Mouse (Mus musculus) intestine, embryonic 16.5 days (tissue): ENCODE results near the gene Tmem254b. TPM values are rescaled to one million over a fixed set of nuclear protein-coding genes. Genes with fewer than 3 reads are reported as not detected.
"Not testable (repeated sequence)": the region's sequence is repeated elsewhere in the genome, so short reads cannot be mapped to it uniquely, and the experiment has no call there.

Experiments used
- ATAC-seq: fragments of 200-750 bp; cut with Nextera tagmentation; 2 replicates; pipeline ENCODE4 v1.8.0; 2017; ENCODE audit warnings: moderate TSS enrichment, moderate library complexity
- H3K27ac ChIP-seq: fragments of 300-500 bp; sonication (generic); 2 replicates; pipeline ENCODE4 v1.5.1; 2014; ENCODE audit warnings: mild to moderate bottlenecking, low read length
- H3K27me3 ChIP-seq: fragments of 300-500 bp; sonication (generic); replicated peaks from 2 replicates; pipeline ENCODE4 v1.6.1; 2014; ENCODE audit warnings: low read length, control low read depth, mixed read lengths; ENCODE audit not compliant: control insufficient read depth, insufficient read depth
- H3K36me3 ChIP-seq: fragments of 300-500 bp; sonication (generic); 2 replicates; pipeline ENCODE4 v1.6.1; 2014; ENCODE audit warnings: low read length, control low read depth; ENCODE audit not compliant: control insufficient read depth, insufficient read depth
- H3K4me1 ChIP-seq: fragments of 300-500 bp; sonication (generic); 2 replicates; pipeline ENCODE4 v1.6.1; 2014; ENCODE audit warnings: low read length, control low read depth, mixed read lengths; ENCODE audit not compliant: control insufficient read depth, insufficient read depth
- H3K4me2 ChIP-seq: fragments of 300-500 bp; sonication (generic); 2 replicates; pipeline ENCODE4 v1.6.1; 2014; ENCODE audit warnings: low read depth, low read length, control low read depth
- H3K4me3 ChIP-seq: fragments of 300-500 bp; sonication (generic); 2 replicates; pipeline ENCODE4 v1.5.1; 2014; ENCODE audit warnings: mild to moderate bottlenecking, low read length
- H3K9ac ChIP-seq: fragments of 300-500 bp; sonication (generic); 2 replicates; pipeline ENCODE4 v1.6.1; 2014; ENCODE audit warnings: low read depth, low read length
- H3K9me3 ChIP-seq: fragments of 300-500 bp; sonication (generic); 2 replicates; pipeline ENCODE4 v1.6.1; 2016; ENCODE audit warnings: low read length, control low read depth; ENCODE audit not compliant: control insufficient read depth
- WGBS: fragments of 180-500 bp; shearing (Covaris S2); extraction: QIAGEN DNeasy Blood & Tissue Kit; methylation state at CpG from one replicate; pipeline ENCODE4 v1.1.7; 2014; 5-methylcytosine and 5-hydroxymethylcytosine counted together
- polyA plus RNA-seq: library from polyadenylated mRNA; unstranded; fragments of >200 nt; fragmentation: Nextera tagmentation; extraction: Ambion mirVana; gene quantifications from 2 replicates; pipeline ENCODE4 v1.2.1, GENCODE M21; 2015

Gene Tmem254b
- polyA plus RNA-seq, 1 experiment from 2014 or later: 72.5 TPM

DNA sequence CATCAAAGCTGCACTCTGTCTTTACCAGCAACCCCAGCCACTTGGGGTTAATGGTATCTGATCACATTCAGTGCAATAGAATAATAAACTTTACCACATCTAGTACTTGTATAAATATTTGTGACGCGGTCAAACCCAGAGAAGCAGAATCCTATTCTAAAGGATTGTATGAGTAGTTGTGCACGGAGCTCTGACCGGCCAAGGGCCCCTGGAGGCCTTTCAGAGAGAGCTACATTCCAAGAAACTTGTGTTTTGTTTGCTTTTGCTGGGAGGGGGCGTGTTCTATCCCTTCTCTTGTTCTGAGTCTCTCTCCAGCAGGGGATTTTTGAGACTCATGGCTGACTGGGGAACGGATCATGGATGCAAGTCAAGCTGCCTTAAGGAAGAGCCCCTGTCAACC lies 31.8 kb downstream of the Tmem254b start:
- H3K9me3 ChIP-seq, H3K4me3 ChIP-seq, H3K27me3 ChIP-seq, H3K4me1 ChIP-seq, H3K4me2 ChIP-seq, H3K27ac ChIP-seq, ATAC-seq, H3K36me3 ChIP-seq, H3K9ac ChIP-seq: not testable (repeated sequence)
- no CpG with 5 or more reads among the region's 6 CpGs for WGBS

DNA sequence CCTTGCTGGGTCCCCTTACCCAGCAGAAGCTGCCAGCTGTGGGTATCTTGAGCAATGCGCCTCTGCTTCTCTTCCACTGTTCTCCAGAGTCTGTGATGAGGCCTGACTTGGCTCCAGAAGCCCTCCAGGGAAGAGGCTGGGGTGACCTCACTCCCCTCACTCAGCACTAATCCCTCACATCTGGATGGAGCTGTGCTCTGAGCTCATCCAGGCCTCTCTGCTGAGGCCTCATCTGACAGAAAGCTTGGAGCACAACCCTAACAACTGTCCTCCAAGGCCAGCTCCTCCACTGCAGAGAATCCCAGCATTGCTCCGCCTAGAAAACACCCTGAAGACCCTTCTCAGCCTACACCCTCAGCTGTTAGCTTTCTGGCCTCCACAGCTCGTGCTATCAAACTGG lies 32.9 kb downstream of the Tmem254b start:
- not testable (repeated sequence) for H3K4me3 ChIP-seq, H3K4me1 ChIP-seq, H3K9ac ChIP-seq, H3K9me3 ChIP-seq, H3K27me3 ChIP-seq, H3K36me3 ChIP-seq, H3K4me2 ChIP-seq, H3K27ac ChIP-seq
- WGBS: no CpG with 5 or more reads among the region's 3 CpGs
- peak; percentile 69 for ATAC-seq

DNA sequence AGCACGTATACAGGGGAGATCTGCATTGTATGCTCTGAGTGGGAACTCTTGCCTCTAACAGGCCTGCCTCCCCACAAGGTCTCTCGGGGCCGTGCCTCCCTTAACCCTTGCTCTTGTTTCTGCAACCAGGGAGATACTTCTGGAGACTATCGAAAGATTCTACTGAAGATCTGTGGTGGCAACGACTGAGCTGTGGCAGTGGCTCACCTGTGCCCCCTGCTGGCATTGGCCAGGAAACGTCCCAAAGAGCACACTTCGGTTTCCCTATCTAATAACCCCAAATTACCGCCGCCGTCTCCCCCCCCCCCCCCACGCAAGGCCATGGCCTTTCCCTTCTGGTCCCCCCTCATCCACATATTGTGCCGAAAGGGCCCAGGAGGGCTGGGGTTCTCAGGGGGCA lies 41.6 kb downstream of the Tmem254b start:
- not testable (repeated sequence) for H3K4me2 ChIP-seq, ATAC-seq
- no CpG with 5 or more reads among the region's 12 CpGs for WGBS

DNA sequence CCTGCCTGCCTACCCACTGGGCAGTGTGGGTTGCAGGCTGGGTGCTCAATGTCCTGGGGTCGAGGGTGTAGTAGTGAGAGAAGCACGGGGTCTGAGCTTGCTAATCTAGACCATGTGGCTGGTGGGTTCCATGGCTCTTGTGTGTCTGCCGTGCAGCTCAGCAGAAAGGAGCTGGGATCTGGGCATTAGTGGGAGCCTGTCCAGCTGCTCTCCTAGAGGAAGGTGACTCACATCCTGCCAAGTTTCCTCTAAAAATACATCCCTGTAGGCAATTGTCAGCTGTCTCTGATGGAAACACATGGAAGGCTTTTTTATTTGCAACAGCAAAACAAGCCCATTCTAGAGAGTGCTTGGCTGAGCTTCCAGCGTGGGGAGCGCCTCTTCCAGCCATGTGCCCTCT lies 44.4 kb downstream of the Tmem254b start:
- H3K4me3 ChIP-seq, H3K9me3 ChIP-seq, H3K27ac ChIP-seq, H3K36me3 ChIP-seq, H3K27me3 ChIP-seq, H3K4me1 ChIP-seq, H3K4me2 ChIP-seq, ATAC-seq, H3K9ac ChIP-seq: not testable (repeated sequence)
- no CpG with 5 or more reads among the region's 5 CpGs for WGBS

More for the DNA sequence above, 41.6 kb downstream of the Tmem254b start:
- H3K4me3 ChIP-seq, H3K27me3 ChIP-seq, H3K36me3 ChIP-seq, H3K9me3 ChIP-seq, H3K4me1 ChIP-seq, H3K27ac ChIP-seq, H3K9ac ChIP-seq: not testable (repeated sequence)

DNA sequence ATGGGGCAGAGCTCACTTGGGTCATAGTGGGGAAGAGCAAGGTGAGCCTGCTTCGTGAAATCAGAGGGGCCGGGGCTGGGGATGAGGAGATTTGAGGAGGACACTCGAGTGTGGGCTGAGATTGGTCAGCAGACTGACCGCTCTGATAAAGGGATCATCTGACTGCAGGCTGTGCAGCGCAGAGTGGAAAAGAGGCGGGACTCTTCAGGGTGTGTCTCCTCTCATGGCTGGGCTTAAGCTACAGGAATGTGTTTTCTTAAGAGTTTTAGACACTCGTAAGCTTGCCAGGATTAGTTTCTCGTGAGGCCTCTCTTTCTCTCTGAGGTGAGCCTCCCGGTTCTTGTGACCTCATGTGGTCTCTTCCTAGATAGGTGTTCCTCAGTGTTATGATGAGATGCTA lies 45.7 kb downstream of the Tmem254b start:
- not testable (repeated sequence) for H3K4me1 ChIP-seq, H3K36me3 ChIP-seq, H3K4me3 ChIP-seq, H3K9me3 ChIP-seq, H3K4me2 ChIP-seq, H3K9ac ChIP-seq, H3K27me3 ChIP-seq, H3K27ac ChIP-seq
- WGBS: no CpG with 5 or more reads among the region's 9 CpGs
- ATAC-seq: peak; percentile 59; the same call in 1 of the 2 replicates

DNA sequence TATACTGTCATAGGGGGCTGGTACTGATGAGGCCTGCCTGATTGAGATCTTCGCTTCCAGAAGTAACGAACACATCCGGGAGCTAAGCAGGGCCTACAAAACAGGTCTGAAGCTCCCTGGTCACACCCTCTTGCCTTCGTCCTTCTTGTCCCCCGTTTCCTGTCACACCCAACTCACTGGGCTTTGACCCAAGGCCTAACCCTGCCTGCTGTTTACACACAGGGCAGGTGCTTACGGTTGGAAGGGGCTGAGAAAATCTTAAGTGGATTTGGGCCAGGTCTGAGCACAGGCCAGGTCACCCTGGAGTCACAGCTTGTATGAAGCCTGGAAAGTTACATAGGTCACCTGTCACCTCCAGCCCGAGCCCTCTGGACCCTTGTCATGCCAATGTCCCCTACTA lies 50.8 kb downstream of the Tmem254b start:
- not testable (repeated sequence) for H3K9me3 ChIP-seq, H3K9ac ChIP-seq, H3K36me3 ChIP-seq, H3K27ac ChIP-seq, ATAC-seq, H3K27me3 ChIP-seq, H3K4me2 ChIP-seq, H3K4me1 ChIP-seq, H3K4me3 ChIP-seq
- WGBS: no CpG with 5 or more reads among the region's 7 CpGs

Other genes with a start within 250 kb of the Tmem254b start
- 0.40 and 0.71 TPM in 2 replicates for gene Duxbl1, start 228.5 kb downstream of the Tmem254b start, polyA plus RNA-seq
- 21.4 and 24.3 TPM in 2 replicates for gene Gm9780, start 164.3 kb downstream of the Tmem254b start, polyA plus RNA-seq
- 56.1 and 61.1 TPM in 2 replicates for gene Tmem254c, start 139.7 kb downstream of the Tmem254b start, polyA plus RNA-seq
- gene Cphx2, start 125.5 kb downstream of the Tmem254b start, polyA plus RNA-seq: not detected in 2 replicates
- gene Cphx3, start 124.7 kb downstream of the Tmem254b start, polyA plus RNA-seq: 0.21 TPM in 1 of 2 replicates, not detected in the other
- 0.70 TPM in 1 of 2 replicates, not detected in the other for gene Duxbl2, start 88.7 kb downstream of the Tmem254b start, polyA plus RNA-seq
- gene Plac9b, start 24.6 kb downstream of the Tmem254b start, polyA plus RNA-seq: 16.6 and 19.8 TPM in 2 replicates
- 0.27 and 0.71 TPM in 2 replicates for gene Duxbl3, start 50.9 kb upstream of the Tmem254b start, polyA plus RNA-seq